Mouse (Mus musculus) B cell, adult (primary cell): ENCODE data around the gene Zfp61. TPM values are rescaled to one million over a fixed set of nuclear protein-coding genes. Genes with fewer than 3 reads are reported as not detected.

ENCODE experiments used
- total RNA-seq: library from RNA; stranded (reverse); gene quantifications from 4 replicates; pipeline ENCODE4 v1.2.4, GENCODE M21; 2023; ENCODE audit not compliant: inconsistent age

The Zfp61 gene
- 5.2 to 10.8 TPM (median 7.3 TPM) in 4 replicates for total RNA-seq

GRCm38 (mm10) chr7:24300771-24301282, at the start of gene Zfp61:
Gene Zfp61, minus strand, starts transcription at chr7:24301232.

GRCm38 (mm10) chr7:24348896-24349295, 47.9 kb upstream of the Zfp61 start, which contains the start of gene Lypd5:
Gene Lypd5, plus strand, starts transcription at chr7:24349196.

GRCm38 (mm10) chr7:24333304-24333986, 32.4 kb upstream of the Zfp61 start, which contains the start of gene Tescl:
Gene Tescl, minus strand, starts transcription at chr7:24333936.

DNA sequence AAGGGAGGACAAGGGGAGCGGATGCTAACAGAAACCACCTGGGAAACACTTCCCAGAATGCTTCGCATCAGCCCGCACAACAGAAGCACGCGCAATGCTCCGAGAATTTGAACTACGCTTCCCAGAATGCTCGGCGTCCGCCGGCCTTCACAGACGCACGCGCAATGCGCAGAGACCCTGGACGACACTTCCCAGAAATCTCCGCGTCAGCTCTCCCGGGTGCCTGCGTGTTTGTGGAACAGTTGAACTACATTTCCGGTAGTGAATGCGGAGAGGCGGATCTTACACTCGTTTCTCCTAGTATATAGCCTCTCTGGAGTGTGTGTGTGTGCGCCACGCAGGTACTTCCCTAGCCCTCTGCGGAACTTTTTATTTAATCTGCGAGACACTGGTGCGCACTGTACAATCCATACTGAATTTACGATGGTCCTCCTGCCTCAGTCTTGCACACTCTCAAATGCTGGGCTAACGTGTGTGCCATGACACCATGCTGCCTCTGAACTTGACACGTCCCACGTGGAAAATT, 15.6 kb upstream of the Zfp61 start, which contains the start of gene Zfp94:
Gene Zfp94 (minus strand): TSS at position 100 of the 526 bp plus-strand sequence.

DNA sequence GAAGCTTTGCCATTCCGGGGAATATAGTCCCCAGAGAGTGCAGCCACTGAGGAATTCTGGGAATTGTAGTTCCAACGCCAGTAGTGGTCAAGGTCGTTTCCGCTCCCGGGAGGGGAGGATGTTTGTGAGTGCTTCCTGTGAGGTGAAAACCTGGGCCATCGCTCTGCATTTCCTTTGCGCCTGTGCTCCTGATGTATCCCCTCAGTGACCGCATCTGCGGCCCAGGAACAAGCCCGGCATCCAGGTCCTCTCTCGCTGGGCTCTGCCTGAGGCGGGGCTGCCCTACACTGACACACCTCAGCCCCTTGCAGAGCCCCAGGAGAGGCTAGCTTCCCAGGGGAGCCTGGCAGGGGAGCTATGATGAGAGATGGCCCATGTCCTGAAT, 30.8 kb downstream of the Zfp61 start, which contains the start of gene Zfp93:
Gene Zfp93 (plus strand): TSS at position 133 of the 385 bp plus-strand sequence.

GRCm38 (mm10) chr7:24254633-24255474, 46.2 kb downstream of the Zfp61 start, which contains the start of gene Zfp108:
Gene Zfp108, plus strand, starts transcription at chr7:24254794.

Other genes with a start within 250 kb of the Zfp61 start
- gene Vmn1r183, start 248.0 kb downstream of the Zfp61 start, total RNA-seq, result not detected in 4 replicates
- 23.1 to 32.4 TPM (median 27.2 TPM) in 4 replicates for gene Zfp180, start 219.3 kb downstream of the Zfp61 start, total RNA-seq
- 3.1 to 3.9 TPM (median 3.5 TPM) in 4 replicates for gene Zfp112, start 188.9 kb downstream of the Zfp61 start, total RNA-seq
- 5.8 to 8.7 TPM (median 6.4 TPM) in 4 replicates for gene Zfp235, start 167.1 kb downstream of the Zfp61 start, total RNA-seq
- 0.16 TPM in 1 of 4 replicates, not detected in the others for gene Zfp114, start 126.2 kb downstream of the Zfp61 start, total RNA-seq
- 0.09 TPM in 1 of 4 replicates, not detected in the others for gene Zfp111, start 89.8 kb downstream of the Zfp61 start, total RNA-seq
- 1.3 to 2.2 TPM (median 1.7 TPM) in 4 replicates for gene Zfp109, start 63.7 kb downstream of the Zfp61 start, total RNA-seq
- 0.22 to 0.27 TPM in 2 of 4 replicates, not detected in the others for gene Zfp108, start 46.4 kb downstream of the Zfp61 start, total RNA-seq
- gene Zfp93, start 30.8 kb downstream of the Zfp61 start, total RNA-seq, result 0.18 to 1.6 TPM in 2 of 4 replicates, not detected in the others
- 7.5 to 10.9 TPM (median 9.4 TPM) in 4 replicates for gene Zfp94, start 15.4 kb upstream of the Zfp61 start, total RNA-seq
- gene Tescl, start 32.7 kb upstream of the Zfp61 start, total RNA-seq, result not detected in 4 replicates
- not detected in 4 replicates for gene Lypd5, start 48.0 kb upstream of the Zfp61 start, total RNA-seq
- 3.6 to 6.1 TPM (median 4.8 TPM) in 4 replicates for gene Kcnn4, start 69.0 kb upstream of the Zfp61 start, total RNA-seq
- gene Smg9, start 98.4 kb upstream of the Zfp61 start, total RNA-seq, result 69.8 to 79.7 TPM (median 77.4 TPM) in 4 replicates
- 5.0 to 7.5 TPM (median 6.1 TPM) in 4 replicates for gene Irgc1, start 151.1 kb upstream of the Zfp61 start, total RNA-seq
- gene Plaur, start 161.3 kb upstream of the Zfp61 start, total RNA-seq, result 535 to 734 TPM (median 595 TPM) in 4 replicates
- gene Cadm4, start 180.8 kb upstream of the Zfp61 start, total RNA-seq, result 0.78 to 3.1 TPM (median 1.9 TPM) in 4 replicates
- gene Zfp428, start 205.8 kb upstream of the Zfp61 start, total RNA-seq, result 1.4 to 2.2 TPM (median 1.7 TPM) in 4 replicates
- gene AC161166.1, start 211.2 kb upstream of the Zfp61 start, total RNA-seq, result not detected in 4 replicates
- 22.3 to 27.3 TPM (median 24.2 TPM) in 4 replicates for gene Irgq, start 229.5 kb upstream of the Zfp61 start, total RNA-seq
- 0.87 TPM in 1 of 4 replicates, not detected in the others for gene Pinlyp, start 244.9 kb upstream of the Zfp61 start, total RNA-seq
- gene Xrcc1, start 245.1 kb upstream of the Zfp61 start, total RNA-seq, result 85.4 to 92.1 TPM (median 88.0 TPM) in 4 replicates